Mouse (Mus musculus): ENCODE results near the gene Vmn1r217. TPM values are rescaled to one million over a fixed set of nuclear protein-coding genes. Genes with fewer than 3 reads are reported as not detected.

Gene Vmn1r217
- polyA plus RNA-seq, 1 experiment from 2014 or later, result not detected

DNA sequence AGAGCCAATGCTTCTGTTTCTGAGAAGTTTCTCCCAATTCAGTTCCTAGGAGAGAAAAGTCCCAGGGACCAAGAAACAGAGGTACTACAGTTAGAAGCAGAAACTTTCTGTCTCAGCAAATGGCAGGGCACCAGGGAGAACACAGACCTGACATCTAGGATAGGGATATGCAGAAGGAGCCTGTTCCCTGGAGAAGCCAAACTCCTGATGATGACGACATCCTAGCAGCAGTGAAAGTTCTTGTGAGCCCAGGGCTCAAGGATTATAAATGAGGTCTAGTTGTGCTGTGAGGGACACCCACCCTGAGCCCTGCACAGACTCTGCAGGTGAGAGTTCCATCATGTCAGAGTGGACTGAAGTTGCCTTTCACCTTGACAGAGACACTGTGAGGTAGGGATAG, 50.3 kb downstream of the Vmn1r217 start, which contains the start of gene Vmn1r215:
Gene Vmn1r215, plus strand, starts transcription at position 301 of the 400 bp plus-strand sequence.
- ATAC-seq, result no peak
- 85% methylated on average over 1 of the region's 1 CpGs for WGBS
- H3K27ac ChIP-seq (ENCODE audit: low read length), result no peak within 1 kb of the TSS
- H3K36me3 ChIP-seq (ENCODE audit: control insufficient read depth, insufficient read depth), result no peaks in the 10 kb centered on the region
- H3K4me2 ChIP-seq (ENCODE audit: low read length), result no peak within 1 kb of the TSS
- no peak within 1 kb of the TSS for H3K4me3 ChIP-seq (replicated peaks; ENCODE audit: low read length)
- H3K4me1 ChIP-seq (replicated peaks; ENCODE audit: control insufficient read depth, insufficient read depth, low read length), result no peaks in the 10 kb centered on the region
- H3K9ac ChIP-seq (replicated peaks; ENCODE audit: low read depth, low read length), result no peak within 1 kb of the TSS
- H3K9me3 ChIP-seq (ENCODE audit: control insufficient read depth, low read length), result no peaks in the 10 kb centered on the region
- H3K27me3 ChIP-seq (replicated peaks; ENCODE audit: control insufficient read depth, insufficient read depth, low read length), result no peaks in the 10 kb centered on the region

GRCm38 (mm10) chr13:23057778-23058177, 60.2 kb downstream of the Vmn1r217 start:
- Histone ChIP-seq H3K4me3 (replicated peaks; ENCODE audit: low read length) (no peak overlapping the region), H3K27me3 (replicated peaks; ENCODE audit: control insufficient read depth, insufficient read depth, low read length) (no peaks in the 10 kb centered on the region), H3K9ac (replicated peaks; ENCODE audit: low read depth, low read length) (no peak overlapping the region), H3K4me2 (ENCODE audit: low read length) (no peak overlapping the region), H3K27ac (ENCODE audit: low read length) (no peak overlapping the region), H3K36me3 (ENCODE audit: control insufficient read depth, insufficient read depth) (no peaks in the 10 kb centered on the region), H3K4me1 (replicated peaks; ENCODE audit: control insufficient read depth, insufficient read depth, low read length) (no peaks in the 10 kb centered on the region), H3K9me3 (ENCODE audit: control insufficient read depth, low read length) (no peaks in the 10 kb centered on the region)
- no peak for ATAC-seq
- 61% methylated on average over 1 of the region's 1 CpGs for WGBS

Other genes with a start within 250 kb of the Vmn1r217 start
- gene Vmn1r212, start 234.0 kb downstream of the Vmn1r217 start, polyA plus RNA-seq (2015; fragmentation: Nextera tagmentation; extraction: Ambion mirVana), result not detected in 2 replicates
- gene Vmn1r213, start 110.6 kb downstream of the Vmn1r217 start, polyA plus RNA-seq (2015; fragmentation: Nextera tagmentation; extraction: Ambion mirVana), result not detected in 2 replicates
- not detected in 2 replicates for gene Vmn1r214, start 87.8 kb downstream of the Vmn1r217 start, polyA plus RNA-seq (2015; fragmentation: Nextera tagmentation; extraction: Ambion mirVana)
- not detected in 2 replicates for gene Vmn1r215, start 50.2 kb downstream of the Vmn1r217 start, polyA plus RNA-seq (2015; fragmentation: Nextera tagmentation; extraction: Ambion mirVana)
- gene Vmn1r218, start 14.9 kb upstream of the Vmn1r217 start, polyA plus RNA-seq (2015; fragmentation: Nextera tagmentation; extraction: Ambion mirVana), result not detected in 2 replicates
- gene Vmn1r219, start 41.1 kb upstream of the Vmn1r217 start, polyA plus RNA-seq (2015; fragmentation: Nextera tagmentation; extraction: Ambion mirVana), result not detected in 2 replicates
- not detected in 2 replicates for gene Vmn1r220, start 69.7 kb upstream of the Vmn1r217 start, polyA plus RNA-seq (2015; fragmentation: Nextera tagmentation; extraction: Ambion mirVana)
- gene Vmn1r221, start 95.9 kb upstream of the Vmn1r217 start, polyA plus RNA-seq (2015; fragmentation: Nextera tagmentation; extraction: Ambion mirVana), result not detected in 2 replicates
- not detected in 2 replicates for gene Vmn1r222, start 117.7 kb upstream of the Vmn1r217 start, polyA plus RNA-seq (2015; fragmentation: Nextera tagmentation; extraction: Ambion mirVana)
- gene Vmn1r223, start 128.9 kb upstream of the Vmn1r217 start, polyA plus RNA-seq (2015; fragmentation: Nextera tagmentation; extraction: Ambion mirVana), result not detected in 2 replicates

Data from forebrain, embryonic 16.5 days (tissue).